Mouse (Mus musculus): ENCODE measurements around the gene Tex13c2. TPM values are rescaled to one million over a fixed set of nuclear protein-coding genes. Genes with fewer than 3 reads are reported as not detected.
A peak's percentile ranks its signal among the peaks of the same experiment; 100 is the strongest.

Tex13c2 gene
- polyA plus RNA-seq, 1 experiment from 2014 or later, result not detected

- ATAC-seq (ENCODE audit: low FRiP score), result peak; percentile 63; the same call in 1 of the 2 replicates
- 31% methylated on average over 5 of the region's 5 CpGs for WGBS
- Histone ChIP-seq H3K4me2 (peak overlapping the region; percentile 30), H3K4me3 (replicated peaks) (no peak overlapping the region), H3K9ac (replicated peaks) (no peak overlapping the region), H3K27me3 (replicated peaks) (no peaks in the 10 kb centered on the region), H3K4me1 (no peaks in the 10 kb centered on the region), H3K27ac (replicated peaks) (no peak overlapping the region), H3K9me3 (replicated peaks) (no peaks in the 10 kb centered on the region), H3K36me3 (no peaks in the 10 kb centered on the region)
Observed at GRCm38 (mm10) chrX:42540756-42541053, 51.2 kb downstream of the Tex13c2 start.

Other genes starting within 250 kb of the Tex13c2 start
- gene Sh2d1a, start 12.8 kb downstream of the Tex13c2 start, polyA plus RNA-seq (2015; fragmentation: Nextera tagmentation; extraction: Ambion mirVana), result 4.5 and 13.5 TPM in 2 replicates